Mouse (Mus musculus) forebrain, postnatal 0 days (tissue): ENCODE measurements around the gene Dupd1. TPM values are rescaled to one million over a fixed set of nuclear protein-coding genes. Genes with fewer than 3 reads are reported as not detected.
A peak's percentile ranks its signal among the peaks of the same experiment; 100 is the strongest.

Experiments
- ATAC-seq: fragments of 200-750 bp; cut with Nextera tagmentation; 2 replicates; pipeline ENCODE4 v1.8.0; 2017; ENCODE audit warnings: mild to moderate bottlenecking, moderate library complexity
- DNase-seq: peaks from one replicate; pipeline ENCODE4 v3.0.0-alpha.2; 2015
- H3K27ac ChIP-seq: fragments of 300-500 bp; sonication (generic); 2 replicates; pipeline ENCODE4 v1.5.1; 2014; ENCODE audit warnings: low read depth, mild to moderate bottlenecking, antibody characterized with exemption, low read length, moderate library complexity, mixed read lengths
- H3K27me3 ChIP-seq: fragments of 300-500 bp; sonication (generic); 2 replicates; pipeline ENCODE4 v1.6.1; 2014; ENCODE audit warnings: mild to moderate bottlenecking, low read length, mixed read lengths; ENCODE audit not compliant: insufficient read depth
- H3K36me3 ChIP-seq: fragments of 300-500 bp; sonication (generic); 2 replicates; pipeline ENCODE4 v1.6.1; 2014; ENCODE audit warnings: mild to moderate bottlenecking, moderate library complexity; ENCODE audit not compliant: insufficient read depth
- H3K4me1 ChIP-seq: fragments of 300-500 bp; sonication (generic); 2 replicates; pipeline ENCODE4 v1.6.1; 2014; ENCODE audit warnings: antibody characterized with exemption; ENCODE audit not compliant: insufficient read depth
- H3K4me2 ChIP-seq: fragments of 300-500 bp; sonication (generic); 2 replicates; pipeline ENCODE4 v1.6.1; 2014; ENCODE audit warnings: low read depth, mild to moderate bottlenecking, moderate library complexity
- H3K4me3 ChIP-seq: fragments of 300-500 bp; sonication (generic); 2 replicates; pipeline ENCODE4 v1.5.1; 2014; ENCODE audit warnings: low read depth, low read length, mixed read lengths
- H3K9ac ChIP-seq: fragments of 300-500 bp; sonication (generic); 2 replicates; pipeline ENCODE4 v1.6.1; 2014; ENCODE audit warnings: mild to moderate bottlenecking
- H3K9me3 ChIP-seq: fragments of 300-500 bp; sonication (generic); 2 replicates; pipeline ENCODE4 v1.6.1; 2016; ENCODE audit warnings: low read length
- CTCF ChIP-seq: sonication (generic); IDR thresholded peaks from 2 replicates; pipeline ENCODE4 v1.5.1; 2016; ENCODE audit warnings: antibody characterized with exemption, control low read depth, low read depth
- WGBS: fragments of 180-500 bp; shearing (Covaris S2); extraction: QIAGEN DNeasy Blood & Tissue Kit; methylation state at CpG from one replicate; pipeline ENCODE4 v1.1.7; 2014; 5-methylcytosine and 5-hydroxymethylcytosine counted together
- polyA plus RNA-seq: library from polyadenylated mRNA; unstranded; fragments of >200 nt; fragmentation: Nextera tagmentation; extraction: Ambion mirVana; gene quantifications from 2 replicates; pipeline ENCODE4 v1.2.1, GENCODE M21; 2015
- total RNA-seq: library from RNA; depleted of rRNA; stranded (reverse); fragments of >200 nt; gene quantifications from 2 replicates; pipeline ENCODE4 v1.2.3, GENCODE M21; 2014

The Dupd1 gene
- total and polyA plus RNA-seq, 2 experiments from 2014 or later = 0.24 to 0.35 TPM

DNA sequence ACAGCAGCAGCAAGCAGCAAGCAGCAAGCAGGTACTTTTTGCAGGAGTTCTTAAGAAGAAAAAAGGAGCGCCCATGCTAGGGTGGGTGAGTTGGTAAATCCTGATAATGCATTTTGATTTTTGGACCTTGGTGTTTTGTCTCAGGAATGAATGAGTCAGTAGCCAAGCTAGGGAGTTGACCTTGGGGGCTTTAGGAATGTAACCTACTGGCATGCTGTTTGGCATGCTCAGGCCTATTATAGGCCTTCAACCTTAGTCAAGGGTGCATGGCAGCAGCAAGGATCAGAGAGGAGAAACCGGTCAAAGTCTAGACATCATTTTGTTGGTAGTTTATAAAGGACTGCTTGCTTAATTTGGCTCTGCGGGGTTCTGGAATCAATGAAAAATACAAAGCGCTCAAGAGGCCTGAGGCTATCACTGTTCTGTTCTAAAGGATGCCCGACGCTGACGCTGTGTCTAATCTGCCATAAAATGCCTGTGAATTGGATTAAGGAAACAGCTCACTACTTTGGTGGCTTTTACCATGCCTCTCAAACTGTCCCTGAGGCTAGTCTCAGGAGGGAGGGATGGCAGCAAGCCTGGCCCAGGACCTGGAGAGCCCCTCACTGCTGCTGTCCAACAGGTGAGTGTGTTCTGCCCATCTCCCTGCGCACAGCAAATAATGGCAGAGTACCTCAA, 7.8 kb upstream of the Dupd1 start:
- Histone ChIP-seq H3K4me1 (0 out of 2 replicates have a peak, but pooled peaks cover 5% of the 10 kb centered on the region), H3K36me3 (no peaks in the 10 kb centered on the region), H3K4me3 (no peak overlapping the region), H3K4me2 (no peak overlapping the region), H3K27me3 (no peaks in the 10 kb centered on the region), H3K27ac (no peak overlapping the region), H3K9ac (no peak overlapping the region), H3K9me3 (no peaks in the 10 kb centered on the region)
- WGBS = 44% methylated on average over 8 of the region's 8 CpGs
- TF ChIP-seq CTCF = no peak
- DNase-seq (no peak), ATAC-seq (no peak)

DNA sequence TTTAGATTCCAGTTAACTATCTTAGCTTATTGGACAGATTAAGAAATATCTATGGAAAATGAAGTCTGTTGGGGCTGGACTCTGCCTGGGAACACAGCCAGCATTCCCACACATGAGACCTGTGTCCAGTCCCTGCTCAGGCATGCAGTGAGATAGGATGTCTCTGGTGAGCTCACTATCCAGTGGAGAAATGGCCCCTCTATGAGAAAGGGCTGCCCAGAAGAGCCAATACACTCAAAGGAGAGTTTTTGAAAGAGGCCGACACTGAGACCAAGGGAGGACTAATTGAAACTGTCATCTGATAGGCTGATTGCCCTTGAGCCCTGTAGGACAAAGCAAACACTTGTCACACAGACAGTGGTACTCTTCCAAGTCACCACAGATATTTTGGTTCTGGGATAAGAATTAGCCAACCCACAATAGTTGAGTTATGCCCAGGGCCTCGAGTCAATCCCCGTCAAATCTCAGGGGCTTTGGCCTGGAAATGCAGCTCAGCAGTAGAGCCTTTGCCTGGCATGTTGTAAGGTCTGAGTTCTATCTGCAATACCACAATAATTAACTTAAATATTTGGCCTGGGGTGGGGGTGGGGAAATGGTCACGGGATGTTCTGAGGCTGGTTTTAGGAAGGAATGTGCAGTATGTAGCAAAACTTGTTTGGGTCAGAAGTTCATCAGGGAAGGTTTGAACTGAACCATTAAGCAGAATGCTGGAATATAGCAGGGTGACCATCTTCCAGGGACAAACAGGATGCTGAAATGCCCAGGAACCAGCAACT, 6.2 kb upstream of the Dupd1 start:
- H3K9ac ChIP-seq = no peak overlapping the region
- no peak overlapping the region for H3K27ac ChIP-seq
- no peaks in the 10 kb centered on the region for H3K9me3 ChIP-seq
- TF ChIP-seq CTCF = no peak
- DNase-seq = no peak
- no peaks in the 10 kb centered on the region for H3K27me3 ChIP-seq
- no peaks in the 10 kb centered on the region for H3K36me3 ChIP-seq
- H3K4me1 ChIP-seq = 0 out of 2 replicates have a peak, but pooled peaks cover 5% of the 10 kb centered on the region
- no peak for ATAC-seq
- H3K4me3 ChIP-seq = no peak overlapping the region
- H3K4me2 ChIP-seq = no peak overlapping the region
- WGBS = 74% methylated on average over 4 of the region's 4 CpGs

- TF ChIP-seq CTCF = no peak
- Histone ChIP-seq H3K9ac (no peak overlapping the region), H3K4me3 (no peak overlapping the region), H3K27me3 (no peaks in the 10 kb centered on the region), H3K4me1 (0 out of 2 replicates have a peak, but pooled peaks cover 5% of the 10 kb centered on the region), H3K4me2 (no peak overlapping the region), H3K27ac (no peak overlapping the region), H3K36me3 (no peaks in the 10 kb centered on the region), H3K9me3 (no peaks in the 10 kb centered on the region)
- DNase-seq (peak; percentile 37), ATAC-seq (peak; percentile 72)
- WGBS = 37% methylated on average over 17 of the region's 17 CpGs
These were observed 5.4 kb upstream of the Dupd1 start for GRCm38 (mm10) chr14:21719646-21720383.

DNA sequence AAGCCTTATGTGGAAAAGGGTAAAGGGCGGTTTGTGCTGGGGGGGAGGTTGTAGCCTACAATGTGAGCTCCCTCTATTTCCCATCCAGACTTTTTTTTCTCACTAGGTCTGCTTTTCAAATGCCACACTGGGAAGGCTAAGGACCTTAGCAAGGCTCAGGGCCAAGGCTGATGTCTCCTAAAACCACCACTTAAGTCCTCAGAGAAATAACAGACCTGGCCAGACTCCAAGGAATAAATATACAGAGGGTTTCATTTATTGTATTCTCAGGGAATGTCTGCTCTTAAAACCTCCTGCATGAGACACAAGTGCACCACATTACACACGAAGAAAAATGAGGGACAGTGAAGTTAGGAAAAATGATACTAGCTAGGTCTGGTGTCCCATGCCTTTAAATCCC, 3.1 kb downstream of the Dupd1 start:
- H3K9me3 ChIP-seq = no peaks in the 10 kb centered on the region
- H3K4me2 ChIP-seq = no peak overlapping the region
- H3K36me3 ChIP-seq = no peaks in the 10 kb centered on the region
- TF ChIP-seq CTCF = no peak
- DNase-seq (no peak), ATAC-seq (no peak)
- H3K4me3 ChIP-seq = no peak overlapping the region
- no peak overlapping the region for H3K27ac ChIP-seq
- H3K9ac ChIP-seq = no peak overlapping the region
- no peaks in the 10 kb centered on the region for H3K27me3 ChIP-seq
- WGBS = 73% methylated on average over 2 of the region's 2 CpGs
- H3K4me1 ChIP-seq = peaks cover 10% of the 10 kb centered on the region; the same call in 1 of the 2 replicates

DNA sequence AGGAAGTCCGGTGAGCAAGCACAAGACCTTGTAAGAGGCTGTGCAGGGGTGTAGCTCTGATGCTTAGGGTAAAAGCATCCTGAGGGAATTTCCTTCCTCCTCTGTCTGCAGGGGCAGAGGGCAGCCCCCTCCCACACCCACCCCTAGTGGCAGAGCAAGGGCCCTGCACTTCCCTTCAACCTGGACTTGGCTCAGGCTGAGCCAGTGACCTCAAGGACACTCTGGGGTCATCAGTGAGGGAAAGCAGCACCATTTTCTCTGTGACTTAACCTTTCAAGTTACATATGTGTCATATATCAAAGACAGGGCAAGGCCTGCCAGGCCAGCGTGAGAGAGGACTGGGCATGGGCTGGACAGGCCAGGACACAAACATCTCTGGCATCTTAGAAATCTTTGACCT, 4.8 kb downstream of the Dupd1 start:
- ATAC-seq (no peak), DNase-seq (no peak)
- Histone ChIP-seq H3K36me3 (no peaks in the 10 kb centered on the region), H3K4me3 (no peak overlapping the region), H3K9ac (no peak overlapping the region), H3K27me3 (no peaks in the 10 kb centered on the region), H3K4me2 (no peak overlapping the region), H3K9me3 (no peaks in the 10 kb centered on the region), H3K27ac (no peak overlapping the region), H3K4me1 (peaks cover 10% of the 10 kb centered on the region; the same call in 1 of the 2 replicates)
- peak; percentile 28; the same call in 1 of the 2 replicates for TF ChIP-seq CTCF
- 72% methylated on average over 2 of the region's 2 CpGs for WGBS

GRCm38 (mm10) chr14:21706759-21707571, 7.4 kb downstream of the Dupd1 start:
- DNase-seq (peak; percentile 79), ATAC-seq (peak; percentile 85)
- no peak for TF ChIP-seq CTCF
- Histone ChIP-seq H3K36me3 (no peaks in the 10 kb centered on the region), H3K27me3 (no peaks in the 10 kb centered on the region), H3K4me2 (no peak overlapping the region), H3K9ac (peak overlapping the region; percentile 34; the same call in 1 of the 2 replicates), H3K4me3 (no peak overlapping the region), H3K4me1 (peaks cover 10% of the 10 kb centered on the region; the same call in 1 of the 2 replicates), H3K9me3 (no peaks in the 10 kb centered on the region), H3K27ac (peak overlapping the region; percentile 77)
- 35% methylated on average over 12 of the region's 12 CpGs for WGBS
